Mouse (Mus musculus): ENCODE results near the gene Lor. TPM values are rescaled to one million over a fixed set of nuclear protein-coding genes. Genes with fewer than 3 reads are reported as not detected.

Gene Lor
- polyA plus RNA-seq (2015; fragmentation: Nextera tagmentation; extraction: Ambion mirVana): 4.5 and 4.8 TPM in 2 replicates

GRCm38 (mm10) chr3:92083042-92083441, at the start of gene Lor:
TSS of gene Lor (minus strand) at chr3:92083142.
- Histone ChIP-seq H3K27ac (replicated peaks) (peak within 1 kb of the TSS; percentile 95; the same call in 1 of the 2 replicates), H3K4me3 (peak within 1 kb of the TSS; percentile 66), H3K27me3 (peaks cover 43% of the 10 kb centered on the region), H3K4me1 (replicated peaks) (peaks cover 15% of the 10 kb centered on the region), H3K36me3 (no peaks in the 10 kb centered on the region), H3K9me3 (no peaks in the 10 kb centered on the region), H3K9ac (peak within 1 kb of the TSS; percentile 87), H3K4me2 (peak within 1 kb of the TSS; percentile 75)
- ATAC-seq (ENCODE audit: low read depth): no peak
- 84% methylated on average over 2 of the region's 2 CpGs for WGBS

- no peaks in the 10 kb centered on the region for H3K9me3 ChIP-seq
- H3K9ac ChIP-seq: no peak within 1 kb of the TSS
- no peak within 1 kb of the TSS for H3K4me3 ChIP-seq
- no peaks in the 10 kb centered on the region for H3K4me1 ChIP-seq (replicated peaks)
- no peak within 1 kb of the TSS for H3K27ac ChIP-seq (replicated peaks)
- ATAC-seq (ENCODE audit: low read depth): no peak
- no peak within 1 kb of the TSS for H3K4me2 ChIP-seq
- 83% methylated on average over 5 of the region's 5 CpGs for WGBS
- no peaks in the 10 kb centered on the region for H3K36me3 ChIP-seq
- H3K27me3 ChIP-seq: no peaks in the 10 kb centered on the region
These were observed 40.9 kb upstream of the Lor start, which contains the start of gene Prr9 for GRCm38 (mm10) chr3:92123847-92124246. TSS of gene Prr9 (minus strand) at chr3:92123947.

GRCm38 (mm10) chr3:92120902-92121301, 38.0 kb upstream of the Lor start:
- WGBS: 86% methylated on average over 3 of the region's 3 CpGs
- H3K36me3 ChIP-seq: no peaks in the 10 kb centered on the region
- H3K4me3 ChIP-seq: no peak overlapping the region
- no peaks in the 10 kb centered on the region for H3K9me3 ChIP-seq
- no peaks in the 10 kb centered on the region for H3K4me1 ChIP-seq (replicated peaks)
- no peak for ATAC-seq (ENCODE audit: low read depth)
- no peak overlapping the region for H3K4me2 ChIP-seq
- H3K27me3 ChIP-seq: no peaks in the 10 kb centered on the region
- H3K27ac ChIP-seq (replicated peaks): no peak overlapping the region
- no peak overlapping the region for H3K9ac ChIP-seq

GRCm38 (mm10) chr3:92117930-92118329, 35.0 kb upstream of the Lor start:
- Histone ChIP-seq H3K36me3 (no peaks in the 10 kb centered on the region), H3K4me2 (no peak overlapping the region), H3K9ac (no peak overlapping the region), H3K4me3 (no peak overlapping the region), H3K27me3 (no peaks in the 10 kb centered on the region), H3K9me3 (no peaks in the 10 kb centered on the region), H3K4me1 (replicated peaks) (no peaks in the 10 kb centered on the region), H3K27ac (replicated peaks) (no peak overlapping the region)
- no peak for ATAC-seq (ENCODE audit: low read depth)
- WGBS: 34% methylated on average over 3 of the region's 3 CpGs

- no peaks in the 10 kb centered on the region for H3K4me1 ChIP-seq (replicated peaks)
- ATAC-seq (ENCODE audit: low read depth): no peak
- no peaks in the 10 kb centered on the region for H3K36me3 ChIP-seq
- no peaks in the 10 kb centered on the region for H3K9me3 ChIP-seq
- no peaks in the 10 kb centered on the region for H3K27me3 ChIP-seq
- no peak overlapping the region for H3K27ac ChIP-seq (replicated peaks)
- H3K9ac ChIP-seq: no peak overlapping the region
- H3K4me3 ChIP-seq: no peak overlapping the region
- no peak overlapping the region for H3K4me2 ChIP-seq
These were observed 28.6 kb upstream of the Lor start for GRCm38 (mm10) chr3:92111526-92111925.

GRCm38 (mm10) chr3:92110790-92111189, 27.8 kb upstream of the Lor start:
- Histone ChIP-seq H3K36me3 (no peaks in the 10 kb centered on the region), H3K9me3 (no peaks in the 10 kb centered on the region), H3K9ac (no peak overlapping the region), H3K4me1 (replicated peaks) (no peaks in the 10 kb centered on the region), H3K4me3 (no peak overlapping the region), H3K27me3 (no peaks in the 10 kb centered on the region), H3K4me2 (no peak overlapping the region), H3K27ac (replicated peaks) (no peak overlapping the region)
- ATAC-seq (ENCODE audit: low read depth): no peak

- ATAC-seq (ENCODE audit: low read depth): 0 out of 2 replicates have a peak, but pooled peaks have one; percentile 50
- H3K27me3 ChIP-seq: no peaks in the 10 kb centered on the region
- no peak overlapping the region for H3K27ac ChIP-seq (replicated peaks)
- no peak overlapping the region for H3K9ac ChIP-seq
- H3K4me2 ChIP-seq: no peak overlapping the region
- 9% methylated on average over 6 of the region's 6 CpGs for WGBS
- no peaks in the 10 kb centered on the region for H3K4me1 ChIP-seq (replicated peaks)
- H3K9me3 ChIP-seq: no peaks in the 10 kb centered on the region
- H3K36me3 ChIP-seq: no peaks in the 10 kb centered on the region
- H3K4me3 ChIP-seq: no peak overlapping the region
These were observed 23.6 kb upstream of the Lor start for GRCm38 (mm10) chr3:92106582-92106981.

- Histone ChIP-seq H3K36me3 (no peaks in the 10 kb centered on the region), H3K27me3 (peaks cover 43% of the 10 kb centered on the region), H3K9ac (peak overlapping the region; percentile 87), H3K4me3 (peak overlapping the region; percentile 66), H3K27ac (replicated peaks) (peak overlapping the region; percentile 95), H3K4me2 (peak overlapping the region; percentile 75), H3K9me3 (no peaks in the 10 kb centered on the region), H3K4me1 (replicated peaks) (peaks cover 15% of the 10 kb centered on the region)
- WGBS: under 1% methylated on average over 59 of the region's 76 CpGs
- peak; percentile 79 for ATAC-seq (ENCODE audit: low read depth)
These were observed 1.5 kb downstream of the Lor start for GRCm38 (mm10) chr3:92081285-92081931.

GRCm38 (mm10) chr3:92080462-92081284, 2.3 kb downstream of the Lor start:
- Histone ChIP-seq H3K36me3 (no peaks in the 10 kb centered on the region), H3K9me3 (no peaks in the 10 kb centered on the region), H3K4me1 (replicated peaks) (peaks cover 15% of the 10 kb centered on the region), H3K4me3 (peak overlapping the region; percentile 66), H3K27ac (replicated peaks) (peak overlapping the region; percentile 95), H3K27me3 (peaks cover 43% of the 10 kb centered on the region), H3K9ac (peak overlapping the region; percentile 87), H3K4me2 (peak overlapping the region; percentile 75)
- ATAC-seq (ENCODE audit: low read depth): peak; percentile 92
- WGBS: under 1% methylated on average over 72 of the region's 82 CpGs

- no peaks in the 10 kb centered on the region for H3K9me3 ChIP-seq
- no peak overlapping the region for H3K4me2 ChIP-seq
- no peaks in the 10 kb centered on the region for H3K27me3 ChIP-seq
- H3K36me3 ChIP-seq: no peaks in the 10 kb centered on the region
- no peak overlapping the region for H3K27ac ChIP-seq (replicated peaks)
- 50% methylated on average over 6 of the region's 6 CpGs for WGBS
- no peaks in the 10 kb centered on the region for H3K4me1 ChIP-seq (replicated peaks)
- H3K9ac ChIP-seq: no peak overlapping the region
- no peak for ATAC-seq (ENCODE audit: low read depth)
- no peak overlapping the region for H3K4me3 ChIP-seq
These were observed 32.4 kb downstream of the Lor start for GRCm38 (mm10) chr3:92050382-92051054.

GRCm38 (mm10) chr3:92033892-92034291, 49.0 kb downstream of the Lor start:
- Histone ChIP-seq H3K4me1 (replicated peaks) (no peaks in the 10 kb centered on the region), H3K4me2 (no peak overlapping the region), H3K27ac (replicated peaks) (no peak overlapping the region), H3K9ac (no peak overlapping the region), H3K4me3 (no peak overlapping the region), H3K9me3 (no peaks in the 10 kb centered on the region), H3K27me3 (no peaks in the 10 kb centered on the region), H3K36me3 (no peaks in the 10 kb centered on the region)
- no peak for ATAC-seq (ENCODE audit: low read depth)
- WGBS: 48% methylated on average over 1 of the region's 1 CpGs

GRCm38 (mm10) chr3:92033203-92033602, 49.7 kb downstream of the Lor start:
- Histone ChIP-seq H3K4me1 (replicated peaks) (no peaks in the 10 kb centered on the region), H3K27me3 (no peaks in the 10 kb centered on the region), H3K9ac (no peak overlapping the region), H3K4me2 (no peak overlapping the region), H3K36me3 (no peaks in the 10 kb centered on the region), H3K9me3 (no peaks in the 10 kb centered on the region), H3K27ac (replicated peaks) (no peak overlapping the region), H3K4me3 (no peak overlapping the region)
- 47% methylated on average over 2 of the region's 2 CpGs for WGBS
- ATAC-seq (ENCODE audit: low read depth): no peak

All from neural tube, embryonic 13.5 days (tissue).